Mouse (Mus musculus) neural tube, embryonic 12.5 days (tissue): Measurements from ENCODE around the gene Zbed6. TPM values are rescaled to one million over a fixed set of nuclear protein-coding genes. Genes with fewer than 3 reads are reported as not detected.

Experiments
- ATAC-seq: fragments of 200-750 bp; cut with Nextera tagmentation; 2 replicates; pipeline ENCODE4 v1.8.0; 2017; ENCODE audit warnings: low read depth, mild to moderate bottlenecking, moderate TSS enrichment, moderate library complexity; ENCODE audit not compliant: low FRiP score
- H3K27ac ChIP-seq: fragments of 300-500 bp; sonication (generic); 2 replicates; pipeline ENCODE4 v1.5.1; 2016
- H3K27me3 ChIP-seq: fragments of 300-500 bp; sonication (generic); replicated peaks from 2 replicates; pipeline ENCODE4 v1.6.1; 2016; ENCODE audit warnings: mild to moderate bottlenecking
- H3K36me3 ChIP-seq: fragments of 300-500 bp; sonication (generic); 2 replicates; pipeline ENCODE4 v1.6.1; 2016; ENCODE audit warnings: mild to moderate bottlenecking
- H3K4me1 ChIP-seq: fragments of 300-500 bp; sonication (generic); 2 replicates; pipeline ENCODE4 v1.6.1; 2016
- H3K4me2 ChIP-seq: fragments of 300-500 bp; sonication (generic); replicated peaks from 2 replicates; pipeline ENCODE4 v1.6.1; 2016; ENCODE audit warnings: mild to moderate bottlenecking
- H3K4me3 ChIP-seq: fragments of 300-500 bp; sonication (generic); 2 replicates; pipeline ENCODE4 v1.5.1; 2016
- H3K9ac ChIP-seq: fragments of 300-500 bp; sonication (generic); 2 replicates; pipeline ENCODE4 v1.6.1; 2016; ENCODE audit warnings: mild to moderate bottlenecking
- H3K9me3 ChIP-seq: fragments of 300-500 bp; sonication (generic); 2 replicates; pipeline ENCODE4 v1.6.1; 2016; ENCODE audit warnings: mild to moderate bottlenecking
- WGBS: fragments of 180-500 bp; shearing (Covaris S2); methylation state at CpG from one replicate; pipeline ENCODE4 v1.1.7; 2016; 5-methylcytosine and 5-hydroxymethylcytosine counted together
- polyA plus RNA-seq: library from polyadenylated mRNA; unstranded; fragments of >200 nt; fragmentation: Nextera tagmentation; extraction: Ambion mirVana; gene quantifications from 2 replicates; pipeline ENCODE4 v1.2.1, GENCODE M21; 2016

The Zbed6 gene
- polyA plus RNA-seq, 1 experiment from 2014 or later = not detected

DNA sequence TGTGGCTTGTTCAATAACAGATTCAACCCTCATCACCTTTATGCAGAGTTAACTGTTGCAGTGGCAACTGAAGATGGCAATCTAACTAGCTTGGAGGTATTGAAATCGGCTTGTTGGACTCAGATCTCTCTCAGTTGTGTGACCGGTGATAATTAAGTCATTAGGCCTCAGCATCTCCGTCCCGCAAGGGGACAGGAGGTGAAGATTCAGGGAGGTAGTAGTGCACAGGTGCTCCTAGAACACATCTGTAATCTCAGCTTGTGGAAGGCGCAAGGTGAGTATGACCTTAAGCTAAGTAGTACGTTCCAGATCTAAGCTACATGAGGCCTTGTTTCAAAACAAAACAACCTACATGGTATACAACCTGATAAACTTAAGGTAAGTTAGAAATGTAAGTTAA, 50.1 kb downstream of the Zbed6 start:
- 56% methylated on average over 6 of the region's 6 CpGs for WGBS
- ATAC-seq = peak; percentile 14; the same call in 1 of the 2 replicates

DNA sequence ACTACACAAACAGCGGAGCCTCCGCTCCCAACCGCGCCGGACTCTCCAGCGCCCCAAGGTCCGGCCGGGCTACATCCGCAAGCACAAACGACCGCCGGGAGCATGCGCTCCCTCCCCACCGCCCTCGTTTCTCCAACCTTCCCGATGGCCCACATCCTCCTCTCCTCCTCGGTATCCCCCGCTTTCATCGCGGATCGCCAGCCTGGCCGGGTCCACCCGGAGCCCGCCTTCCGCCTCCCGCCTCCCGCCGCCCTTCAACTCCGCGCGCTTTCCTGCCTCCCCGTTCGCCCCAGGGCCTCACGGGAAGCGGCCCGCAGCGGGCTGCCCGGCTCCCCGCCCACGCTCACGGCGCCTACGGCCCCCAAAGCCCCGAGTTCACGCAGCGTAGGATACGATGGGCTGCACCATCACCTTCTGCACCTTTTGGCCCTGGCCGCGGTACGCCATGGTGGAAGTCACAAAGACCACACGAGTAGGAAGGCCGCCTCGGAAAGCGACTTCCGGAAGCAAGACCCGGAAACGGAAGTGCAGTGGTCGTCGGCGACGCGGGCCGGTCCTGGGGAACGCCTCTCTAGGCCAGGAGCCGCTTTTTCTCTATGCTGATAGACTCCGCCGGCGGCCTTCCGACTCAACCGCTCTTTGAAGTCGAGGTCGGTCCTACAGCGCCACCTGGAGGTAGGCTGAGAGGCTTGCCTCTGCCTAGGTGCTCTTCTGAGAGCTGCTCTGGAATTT, 50.7 kb downstream of the Zbed6 start, which contains the start of gene Snrpe:
Gene Snrpe, minus strand, starts transcription at position 521 of the 732 bp plus-strand sequence.
- Histone ChIP-seq H3K4me2 (peak within 1 kb of the TSS; percentile 73), H3K27me3 (no peaks in the 10 kb centered on the region), H3K9me3 (no peaks in the 10 kb centered on the region), H3K9ac (peak within 1 kb of the TSS; percentile 97), H3K4me1 (peaks cover 8% of the 10 kb centered on the region; the same call in 1 of the 2 replicates), H3K36me3 (peaks cover 32% of the 10 kb centered on the region), H3K27ac (peak within 1 kb of the TSS; percentile 74), H3K4me3 (peak within 1 kb of the TSS; percentile 95)
- ATAC-seq = peak; percentile 96
- WGBS = under 1% methylated on average over 73 of the region's 73 CpGs

More for the DNA sequence above, 50.1 kb downstream of the Zbed6 start:
- H3K27me3 ChIP-seq = no peaks in the 10 kb centered on the region
- H3K9me3 ChIP-seq = no peaks in the 10 kb centered on the region
- no peak overlapping the region for H3K9ac ChIP-seq
- H3K4me2 ChIP-seq = peak overlapping the region; percentile 73; the same call in 1 of the 2 replicates
- no peak overlapping the region for H3K4me3 ChIP-seq
- H3K27ac ChIP-seq = no peak overlapping the region
- peaks cover 26% of the 10 kb centered on the region for H3K36me3 ChIP-seq
- peaks cover 8% of the 10 kb centered on the region; the same call in 1 of the 2 replicates for H3K4me1 ChIP-seq

Other genes with a start within 250 kb of the Zbed6 start
- 14.2 and 14.8 TPM in 2 replicates for gene Sox13, start 236.5 kb downstream of the Zbed6 start, polyA plus RNA-seq
- gene Snrpe, start 50.6 kb downstream of the Zbed6 start, polyA plus RNA-seq = 638 and 670 TPM in 2 replicates
- 4.7 and 5.3 TPM in 2 replicates for gene Gm38394, start 433 bp upstream of the Zbed6 start, polyA plus RNA-seq
- gene Lax1, start 29.2 kb upstream of the Zbed6 start, polyA plus RNA-seq = 0.31 TPM in 1 of 2 replicates, not detected in the other
- 8.6 and 10.2 TPM in 2 replicates for gene Atp2b4, start 140.2 kb upstream of the Zbed6 start, polyA plus RNA-seq
- 2.1 and 2.9 TPM in 2 replicates for gene Optc, start 247.1 kb upstream of the Zbed6 start, polyA plus RNA-seq